Mouse (Mus musculus) midbrain, embryonic 10.5 days (tissue): ENCODE measurements around the gene Ascl5. TPM values are rescaled to one million over a fixed set of nuclear protein-coding genes. Genes with fewer than 3 reads are reported as not detected.
A peak's percentile ranks its signal among the peaks of the same experiment; 100 is the strongest.

Source experiments
- DNase-seq: peaks from one replicate; pipeline ENCODE4 v3.0.0-alpha.2; 2017; ENCODE audit warnings: low spot score
- H3K27ac ChIP-seq: fragments of 300-500 bp; sonication (generic); replicated peaks from 2 replicates; pipeline ENCODE4 v1.5.1; 2016; ENCODE audit warnings: mild to moderate bottlenecking
- H3K27me3 ChIP-seq: fragments of 300-500 bp; sonication (generic); 2 replicates; pipeline ENCODE4 v1.6.1; 2016; ENCODE audit warnings: low read depth, mild to moderate bottlenecking; ENCODE audit not compliant: poor library complexity, severe bottlenecking
- H3K36me3 ChIP-seq: fragments of 300-500 bp; sonication (generic); 2 replicates; pipeline ENCODE4 v1.6.1; 2016; ENCODE audit warnings: mild to moderate bottlenecking, moderate library complexity
- H3K4me1 ChIP-seq: fragments of 300-500 bp; sonication (generic); 2 replicates; pipeline ENCODE4 v1.6.1; 2016
- H3K4me3 ChIP-seq: fragments of 300-500 bp; sonication (generic); 2 replicates; pipeline ENCODE4 v1.5.1; 2016; ENCODE audit warnings: mild to moderate bottlenecking, moderate library complexity
- H3K9me3 ChIP-seq: fragments of 300-500 bp; sonication (generic); replicated peaks from 2 replicates; pipeline ENCODE4 v1.6.1; 2016; ENCODE audit warnings: mild to moderate bottlenecking
- WGBS: fragments of 180-500 bp; shearing (Covaris S2); methylation state at CpG from one replicate; pipeline ENCODE4 v1.1.7; 2016; 5-methylcytosine and 5-hydroxymethylcytosine counted together
- polyA plus RNA-seq: library from polyadenylated mRNA; unstranded; fragments of >200 nt; fragmentation: Nextera tagmentation; extraction: Ambion mirVana; gene quantifications from 2 replicates; pipeline ENCODE4 v1.2.1, GENCODE M21; 2016

The Ascl5 gene
- polyA plus RNA-seq, 1 experiment from 2014 or later = not detected

DNA sequence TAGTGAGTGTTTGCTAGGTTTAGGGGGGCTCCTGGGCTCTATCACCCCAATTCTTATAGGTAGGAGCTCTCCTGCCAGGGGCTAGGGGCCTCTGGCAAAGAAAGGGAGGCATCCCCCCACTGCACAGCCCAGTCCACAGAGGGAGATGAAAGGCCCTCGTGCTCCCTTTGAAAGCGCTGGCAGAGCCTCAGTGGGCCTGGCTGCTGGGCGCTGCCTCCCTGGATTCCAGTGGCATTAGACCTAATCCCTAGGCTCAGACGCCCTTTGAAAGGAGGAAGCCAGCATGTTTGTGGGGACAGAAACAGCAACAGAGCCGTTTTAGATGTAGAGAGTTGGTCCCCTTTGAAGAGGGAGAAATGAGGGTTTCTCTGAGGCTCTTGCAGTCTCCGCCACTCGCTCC, 20.4 kb upstream of the Ascl5 start:
- Histone ChIP-seq H3K27ac (peak overlapping the region; percentile 61), H3K36me3 (peaks cover 100% of the 10 kb centered on the region), H3K4me1 (peaks cover 21% of the 10 kb centered on the region), H3K4me3 (no peak overlapping the region), H3K27me3 (no peaks in the 10 kb centered on the region), H3K9me3 (no peaks in the 10 kb centered on the region)
- WGBS = 31% methylated on average over 7 of the region's 7 CpGs
- peak; percentile 28 for DNase-seq

DNA sequence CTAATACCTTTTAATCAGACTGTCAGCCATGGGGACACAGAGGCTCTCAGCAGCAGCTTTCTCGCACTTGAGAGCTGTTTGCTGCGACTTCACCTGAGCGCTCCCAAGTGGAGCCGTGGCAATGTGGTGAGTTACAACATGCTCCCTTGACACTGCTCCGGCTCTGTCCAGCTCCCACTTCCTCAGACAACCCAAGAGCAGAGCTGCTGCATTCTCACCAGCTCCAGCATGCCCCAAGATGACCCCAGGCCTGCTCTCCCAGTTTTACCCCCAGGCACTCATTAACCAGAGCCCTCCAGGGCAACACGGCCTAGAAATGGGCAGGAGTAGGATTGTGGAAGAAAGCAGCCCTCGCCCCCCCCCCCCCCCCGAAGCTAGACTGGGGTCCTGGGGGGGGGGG, 18.9 kb upstream of the Ascl5 start:
- Histone ChIP-seq H3K27me3 (no peaks in the 10 kb centered on the region), H3K4me1 (peaks cover 21% of the 10 kb centered on the region), H3K36me3 (peaks cover 93% of the 10 kb centered on the region), H3K4me3 (no peak overlapping the region), H3K9me3 (no peaks in the 10 kb centered on the region), H3K27ac (0 out of 2 replicates have a peak overlapping the region, but pooled peaks have one; percentile 7)
- DNase-seq = no peak
- WGBS = 90% methylated on average over 8 of the region's 8 CpGs

DNA sequence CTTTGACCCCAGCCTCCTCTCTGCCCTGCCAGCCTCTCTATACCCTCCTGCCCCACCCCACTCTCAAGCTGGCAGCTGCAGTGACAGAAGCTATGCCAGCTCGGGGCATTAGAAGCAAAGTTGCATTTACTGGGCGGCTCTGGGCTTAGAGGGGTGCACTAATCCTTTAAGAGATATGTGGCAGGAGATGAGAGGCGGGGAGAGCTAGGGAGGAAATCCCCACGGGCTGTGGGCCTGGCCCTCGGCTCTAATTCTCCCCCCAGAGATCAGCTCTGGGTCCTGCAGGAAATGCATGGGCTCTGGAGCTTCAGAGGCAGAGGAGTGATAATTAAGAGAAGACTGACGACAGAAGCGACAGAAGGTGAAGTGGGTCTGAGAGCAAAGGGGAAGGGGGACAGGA, 17.6 kb upstream of the Ascl5 start:
- no peak for DNase-seq
- peaks cover 81% of the 10 kb centered on the region for H3K36me3 ChIP-seq
- no peak overlapping the region for H3K4me3 ChIP-seq
- H3K27me3 ChIP-seq = no peaks in the 10 kb centered on the region
- 66% methylated on average over 7 of the region's 7 CpGs for WGBS
- no peaks in the 10 kb centered on the region for H3K9me3 ChIP-seq
- H3K4me1 ChIP-seq = peaks cover 21% of the 10 kb centered on the region
- no peak overlapping the region for H3K27ac ChIP-seq

DNA sequence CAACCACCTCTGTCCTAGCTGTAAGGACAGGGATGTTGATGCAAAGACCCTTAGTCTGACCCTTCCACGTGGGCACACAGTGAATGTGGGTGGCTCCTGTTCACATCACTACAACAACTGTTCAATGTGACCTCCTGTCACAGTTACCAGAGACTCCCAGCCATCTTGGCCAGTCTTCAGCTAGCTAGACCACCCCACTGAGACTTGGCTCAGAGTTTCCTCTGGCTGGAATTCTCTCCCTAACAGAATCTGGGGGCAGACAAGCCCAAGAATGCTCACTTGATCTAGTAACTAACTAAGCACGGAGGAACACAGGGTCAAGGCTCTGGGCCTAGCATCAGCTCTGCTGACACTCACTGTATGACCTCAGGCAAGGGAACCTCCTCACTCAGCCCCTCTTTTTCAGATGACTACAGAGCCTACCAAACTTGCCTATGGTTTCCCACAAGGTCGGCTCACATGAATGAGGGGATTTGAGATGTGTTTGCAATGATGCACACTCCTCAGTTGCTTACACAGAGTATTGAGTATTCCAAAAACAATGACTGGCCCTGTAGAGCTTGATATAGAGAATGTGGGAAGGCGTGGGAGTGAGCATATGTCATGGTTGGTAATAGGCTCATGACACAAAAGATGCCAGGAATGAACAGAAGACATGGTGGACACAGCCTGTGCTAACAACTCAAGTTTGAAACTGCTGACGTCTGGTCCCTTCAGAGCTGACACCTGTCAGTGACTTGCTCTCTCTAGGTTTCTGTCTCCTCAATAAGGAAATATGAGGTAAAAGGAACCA, 11.7 kb upstream of the Ascl5 start:
- Histone ChIP-seq H3K27me3 (peaks cover 32% of the 10 kb centered on the region), H3K27ac (no peak overlapping the region), H3K4me1 (peaks cover 13% of the 10 kb centered on the region), H3K4me3 (no peak overlapping the region), H3K9me3 (no peaks in the 10 kb centered on the region), H3K36me3 (peaks cover 21% of the 10 kb centered on the region)
- DNase-seq = no peak
- WGBS = 80% methylated on average over 5 of the region's 5 CpGs

DNA sequence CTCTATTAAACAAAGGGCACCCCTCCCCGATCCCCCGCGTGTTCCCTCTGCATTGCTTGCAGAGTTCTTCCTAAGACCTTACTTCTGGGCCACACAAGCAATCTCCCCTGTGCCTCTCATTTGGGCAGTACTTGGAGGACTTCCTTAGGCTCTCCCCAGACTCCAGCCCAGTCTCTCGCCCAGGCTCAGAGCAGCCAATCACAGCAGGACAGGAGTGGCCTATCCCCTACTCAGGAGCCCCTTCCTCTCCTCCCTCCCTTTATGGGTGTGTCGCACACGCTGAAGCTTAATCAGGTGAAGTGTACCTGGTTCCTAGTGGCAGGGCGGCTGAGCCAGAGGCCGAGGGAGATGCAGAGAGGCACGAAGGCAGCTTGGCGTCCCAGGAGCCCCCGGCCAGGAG, 10.2 kb upstream of the Ascl5 start:
- WGBS = 17% methylated on average over 11 of the region's 11 CpGs

DNA sequence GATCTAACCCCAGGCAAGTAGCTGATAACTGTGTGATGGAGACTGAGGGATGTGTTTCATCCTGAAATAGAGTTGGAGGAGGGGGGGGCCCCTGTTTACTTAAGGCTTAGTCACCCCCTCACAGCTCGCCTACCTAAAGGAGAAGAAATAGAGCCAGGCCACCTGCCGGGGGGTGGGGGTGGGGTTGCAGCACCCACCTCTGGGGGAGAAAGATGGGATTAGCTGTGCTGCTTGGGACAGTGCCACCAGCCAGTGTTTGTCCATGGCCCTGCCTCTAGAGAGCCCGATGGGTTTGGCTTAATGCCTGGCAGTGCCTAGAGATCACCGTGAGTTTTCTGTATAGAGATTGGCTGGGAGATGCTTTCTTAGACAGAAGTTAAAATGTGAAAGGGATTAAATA, 9.7 kb upstream of the Ascl5 start:
- no peak overlapping the region for H3K4me3 ChIP-seq
- WGBS = 30% methylated on average over 4 of the region's 4 CpGs

More for the DNA sequence above, 10.2 kb upstream of the Ascl5 start:
- Histone ChIP-seq H3K9me3 (no peaks in the 10 kb centered on the region), H3K27me3 (peaks cover 32% of the 10 kb centered on the region), H3K27ac (no peak overlapping the region), H3K4me3 (no peak overlapping the region), H3K36me3 (peaks cover 6% of the 10 kb centered on the region), H3K4me1 (peaks cover 13% of the 10 kb centered on the region)
- DNase-seq = no peak

DNA sequence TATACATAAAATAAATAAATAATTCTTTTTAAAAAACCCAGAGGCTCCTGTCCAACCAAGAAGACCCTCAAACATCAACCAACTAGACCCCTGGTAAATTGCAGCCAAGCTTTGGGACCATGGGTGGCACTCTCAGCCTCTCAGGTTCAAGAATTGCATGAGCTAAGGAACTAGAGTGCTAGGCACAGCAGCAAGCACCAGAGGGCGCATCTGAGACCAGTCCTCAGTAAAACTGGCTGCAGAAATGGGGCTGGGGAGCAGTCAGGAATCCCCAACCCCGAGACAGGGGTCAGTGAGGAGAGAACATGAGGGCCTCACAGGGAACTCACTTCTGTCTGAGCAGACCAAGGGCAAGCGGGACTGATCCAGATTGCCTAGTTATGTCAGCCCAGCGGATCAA, 4.8 kb upstream of the Ascl5 start:
- H3K27me3 ChIP-seq = peaks cover 57% of the 10 kb centered on the region
- 21% methylated on average over 4 of the region's 4 CpGs for WGBS

More for the DNA sequence above, 9.7 kb upstream of the Ascl5 start:
- Histone ChIP-seq H3K4me1 (peaks cover 13% of the 10 kb centered on the region), H3K9me3 (no peaks in the 10 kb centered on the region), H3K27me3 (peaks cover 32% of the 10 kb centered on the region), H3K27ac (no peak overlapping the region), H3K36me3 (peaks cover 1% of the 10 kb centered on the region)
- no peak for DNase-seq

DNA sequence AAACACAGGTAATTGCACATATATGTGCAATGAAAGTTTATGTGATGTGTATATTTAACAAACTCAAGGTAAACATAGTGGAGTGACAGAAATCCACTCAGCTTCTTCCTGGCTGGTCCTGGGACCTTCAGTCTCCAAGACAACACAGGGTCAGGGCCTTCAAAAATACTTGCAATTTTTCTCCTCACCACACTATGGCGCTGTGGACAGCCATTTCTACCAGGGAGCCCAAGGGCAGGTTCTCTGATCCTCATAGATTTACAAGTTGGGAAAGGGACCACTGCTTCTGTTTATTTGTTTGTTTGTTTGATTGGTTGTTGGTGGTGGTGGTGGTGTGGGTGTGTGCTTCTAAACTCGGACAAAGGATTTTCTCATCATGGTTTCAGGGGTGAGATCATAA, 3.2 kb upstream of the Ascl5 start:
- Histone ChIP-seq H3K36me3 (no peaks in the 10 kb centered on the region), H3K4me1 (peaks cover 23% of the 10 kb centered on the region), H3K27ac (no peak overlapping the region), H3K4me3 (no peak overlapping the region), H3K27me3 (peaks cover 58% of the 10 kb centered on the region), H3K9me3 (no peaks in the 10 kb centered on the region)
- DNase-seq = peak; percentile 51
- WGBS = 2% methylated on average over 2 of the region's 2 CpGs

More for the DNA sequence above, 4.8 kb upstream of the Ascl5 start:
- DNase-seq = peak; percentile 56
- peaks cover 12% of the 10 kb centered on the region for H3K4me1 ChIP-seq
- H3K4me3 ChIP-seq = no peak overlapping the region
- H3K36me3 ChIP-seq = no peaks in the 10 kb centered on the region
- H3K9me3 ChIP-seq = no peaks in the 10 kb centered on the region
- H3K27ac ChIP-seq = no peak overlapping the region

DNA sequence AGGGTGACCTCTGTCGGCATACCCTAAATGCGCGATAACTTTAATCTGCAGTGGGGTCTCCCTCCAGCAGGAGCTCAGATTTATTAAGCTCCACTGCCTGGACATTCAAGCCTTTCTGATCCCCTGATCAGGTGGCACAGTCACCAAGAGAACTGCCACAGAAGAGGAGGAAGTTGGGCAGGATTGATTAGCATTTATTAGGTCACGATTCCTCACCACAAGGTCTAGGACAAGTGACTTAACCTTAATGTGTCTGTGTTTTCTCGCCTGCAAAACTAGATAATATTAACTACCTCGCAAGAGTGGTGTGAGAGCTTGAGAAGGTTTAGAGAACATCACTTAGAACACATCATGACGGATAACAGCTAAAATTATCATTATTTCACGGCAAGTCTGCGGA, 2.7 kb upstream of the Ascl5 start:
- Histone ChIP-seq H3K27me3 (peaks cover 58% of the 10 kb centered on the region), H3K4me1 (peaks cover 27% of the 10 kb centered on the region), H3K4me3 (no peak overlapping the region), H3K36me3 (no peaks in the 10 kb centered on the region), H3K27ac (no peak overlapping the region), H3K9me3 (no peaks in the 10 kb centered on the region)
- no peak for DNase-seq
- WGBS = 75% methylated on average over 9 of the region's 9 CpGs

DNA sequence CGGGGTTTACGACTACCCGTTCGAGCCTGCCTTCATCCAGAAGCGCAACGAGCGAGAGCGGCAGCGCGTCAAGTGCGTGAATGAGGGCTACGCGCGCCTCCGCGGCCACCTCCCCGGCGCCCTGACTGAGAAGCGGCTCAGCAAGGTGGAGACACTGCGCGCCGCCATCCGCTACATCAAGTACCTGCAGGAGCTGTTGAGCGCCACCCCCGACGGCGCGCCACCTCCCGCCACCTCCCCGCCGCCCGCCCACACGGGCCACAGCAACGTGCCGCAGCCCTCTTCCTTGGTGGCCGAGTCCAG, 360 bp downstream of the Ascl5 start:
- H3K27me3 ChIP-seq = peaks cover 72% of the 10 kb centered on the region
- no peaks in the 10 kb centered on the region for H3K9me3 ChIP-seq
- peaks cover 33% of the 10 kb centered on the region for H3K4me1 ChIP-seq
- no peaks in the 10 kb centered on the region for H3K36me3 ChIP-seq
- peak overlapping the region; percentile 49 for H3K4me3 ChIP-seq
- H3K27ac ChIP-seq = peak overlapping the region; percentile 28; the same call in 1 of the 2 replicates
- DNase-seq = no peak
- WGBS = 1% methylated on average over 36 of the region's 36 CpGs

DNA sequence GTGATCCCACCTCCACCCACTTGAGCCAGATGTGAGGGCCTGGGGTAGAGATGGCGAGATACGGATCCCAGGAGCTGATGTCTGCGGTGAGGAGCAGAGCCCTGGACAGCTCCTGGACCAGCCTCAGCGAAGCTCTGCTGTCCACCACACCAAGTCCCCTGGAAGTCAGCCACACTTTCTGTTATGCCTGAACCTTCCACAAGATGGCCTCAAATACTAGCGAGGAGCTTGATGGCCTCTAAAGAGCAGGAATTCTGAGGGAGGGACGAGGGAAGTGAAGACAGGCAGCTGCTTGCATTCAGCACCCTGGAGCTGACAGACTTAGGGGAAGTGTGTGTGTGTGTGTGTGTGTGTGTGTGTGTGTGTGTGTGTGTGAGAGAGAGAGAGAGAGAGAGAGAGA, 861 bp downstream of the Ascl5 start:
- Histone ChIP-seq H3K27me3 (peaks cover 72% of the 10 kb centered on the region), H3K27ac (0 out of 2 replicates have a peak overlapping the region, but pooled peaks have one; percentile 28), H3K36me3 (no peaks in the 10 kb centered on the region), H3K4me3 (peak overlapping the region; percentile 49), H3K4me1 (peaks cover 38% of the 10 kb centered on the region), H3K9me3 (no peaks in the 10 kb centered on the region)
- peak; percentile 77 for DNase-seq
- WGBS = 2% methylated on average over 6 of the region's 6 CpGs

DNA sequence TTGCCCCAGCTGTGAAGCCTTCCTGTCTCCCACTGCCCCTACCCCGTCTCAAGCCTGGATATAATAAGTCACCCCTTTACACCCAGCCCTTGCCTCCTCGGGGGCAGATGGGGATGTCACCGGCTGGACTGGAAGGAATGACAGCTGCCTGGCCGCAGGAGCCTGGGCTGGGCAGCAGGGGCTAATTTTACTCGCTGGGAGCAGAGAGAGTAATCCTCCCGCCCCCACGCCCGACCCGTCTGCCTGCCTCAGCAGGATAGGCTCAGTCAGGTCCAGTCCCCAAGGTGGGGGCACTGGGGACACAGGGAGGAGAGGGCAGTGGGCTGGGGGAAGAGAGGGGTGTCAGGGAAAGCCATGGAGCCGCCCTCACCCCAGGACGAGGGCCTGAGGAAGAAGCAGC, 1.9 kb downstream of the Ascl5 start, which contains the start of gene Cacna1s:
TSS of gene Cacna1s (plus strand) at position 204 of the 400 bp plus-strand sequence.
- H3K27ac ChIP-seq = 0 out of 2 replicates have a peak within 1 kb of the TSS, but pooled peaks have one; percentile 4
- peaks cover 47% of the 10 kb centered on the region for H3K4me1 ChIP-seq
- H3K36me3 ChIP-seq = no peaks in the 10 kb centered on the region
- no peak for DNase-seq
- peaks cover 67% of the 10 kb centered on the region for H3K27me3 ChIP-seq
- no peaks in the 10 kb centered on the region for H3K9me3 ChIP-seq
- 0 out of 2 replicates have a peak within 1 kb of the TSS, but pooled peaks have one; percentile 49 for H3K4me3 ChIP-seq
- WGBS = 22% methylated on average over 11 of the region's 11 CpGs

DNA sequence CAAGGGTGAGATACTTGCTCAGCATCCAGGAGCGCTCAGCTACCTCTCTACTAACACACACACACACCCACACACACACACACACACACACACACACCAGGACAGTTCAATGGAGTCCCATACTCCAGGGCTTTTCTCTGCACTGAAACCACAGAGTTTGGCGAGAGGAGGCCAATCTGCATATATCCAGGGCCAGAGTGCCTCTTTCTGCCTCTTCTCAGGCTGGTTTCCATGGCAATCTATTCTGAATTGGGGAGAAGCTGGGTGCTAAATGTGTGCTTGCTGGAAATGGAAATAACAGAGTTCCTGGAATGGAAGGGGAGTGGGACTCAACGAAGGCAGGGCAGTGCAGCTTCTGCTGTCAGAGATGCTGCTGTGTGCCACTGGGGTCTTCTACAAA, 5.2 kb downstream of the Ascl5 start:
- peaks cover 42% of the 10 kb centered on the region for H3K4me1 ChIP-seq
- no peak overlapping the region for H3K4me3 ChIP-seq
- 57% methylated on average over 3 of the region's 3 CpGs for WGBS
- peaks cover 40% of the 10 kb centered on the region for H3K27me3 ChIP-seq
- no peak overlapping the region for H3K27ac ChIP-seq
- no peaks in the 10 kb centered on the region for H3K9me3 ChIP-seq
- H3K36me3 ChIP-seq = no peaks in the 10 kb centered on the region
- no peak for DNase-seq
